Mouse (Mus musculus) CH12.LX (cell line): ENCODE results near the gene Cd177.
"Not testable (repeated sequence)": the region's sequence is repeated elsewhere in the genome, so short reads cannot be mapped to it uniquely, and the experiment has no call there.

ENCODE experiments used
- CTCF ChIP-seq, 2 experiments: IDR thresholded peaks in 1 of 2; conservative IDR thresholded peaks in 1 of 2; 2 replicates each; pipeline ENCODE4 v1.5.1; 2011 to 2012; ENCODE audit warnings: low read depth in 2 of 2, low read length in 2 of 2, improper control_type of control experiment in 1 of 2, inconsistent platforms in 1 of 2, mild to moderate bottlenecking in 1 of 2, moderate library complexity in 1 of 2
- JUND ChIP-seq: conservative IDR thresholded peaks from 2 replicates; pipeline ENCODE4 v1.6.1; 2011; ENCODE audit warnings: low read depth, low read length, improper control_type of control experiment
- MAZ ChIP-seq: IDR thresholded peaks from 2 replicates; pipeline ENCODE4 v1.6.1; 2012; ENCODE audit warnings: low read depth, mild to moderate bottlenecking, inconsistent platforms, low read length, improper control_type of control experiment, moderate library complexity
- POLR2A ChIP-seq: IDR thresholded peaks from 2 replicates; pipeline ENCODE4 v1.6.1; 2011; ENCODE audit warnings: low read depth, mild to moderate bottlenecking, improper control_type of control experiment, low read length
- POLR2AphosphoS2 ChIP-seq: IDR thresholded peaks from 2 replicates; pipeline ENCODE4 v1.6.1; 2011; ENCODE audit warnings: low read depth, low read length, improper control_type of control experiment
- TCF12 ChIP-seq: IDR thresholded peaks from 2 replicates; pipeline ENCODE4 v1.6.1; 2014; ENCODE audit warnings: low read depth, mild to moderate bottlenecking, inconsistent platforms, low read length, improper control_type of control experiment

- not testable (repeated sequence) for TF ChIP-seq JUND; MAZ; CTCF (conservative IDR thresholded peaks at IDR 0.05 in 1 of 2, IDR thresholded peaks at IDR 0.05 in 1 of 2; ENCODE audit: low read depth in 2 of 2, low read length in 2 of 2); POLR2A; POLR2AphosphoS2; TCF12
Measured at GRCm38 (mm10) chr7:24702841-24703240, 57.3 kb downstream of the Cd177 start.
